Mouse (Mus musculus): ENCODE measurements at regions not wholly inside any gene's neighbourhood (a gene's known extent, or its start where the extent isn't known, plus 50 kb on each side); places are given as distances from the start of the nearest gene placed in this dataset.

- H3K9ac ChIP-seq (ENCODE audit: control insufficient read depth, low read depth, low read length, poor library complexity, severe bottlenecking) = no peak overlapping the region
- no peaks in the 10 kb centered on the region for H3K9me3 ChIP-seq (replicated peaks; ENCODE audit: insufficient read depth, low read length)
- no peaks in the 10 kb centered on the region for H3K27me3 ChIP-seq (ENCODE audit: control insufficient read depth in 1 of 2, insufficient read depth in 2 of 2, low read length in 2 of 2)
- no peak overlapping the region for H3K27ac ChIP-seq (ENCODE audit: control insufficient read depth, low read depth, low read length)
- H3K4me1 ChIP-seq (ENCODE audit: control insufficient read depth in 1 of 2, insufficient read depth in 2 of 2, low read length in 2 of 2) = no peaks in the 10 kb centered on the region
- no peak overlapping the region for H3K4me3 ChIP-seq (ENCODE audit: control insufficient read depth in 1 of 2, insufficient read depth in 1 of 2, low read depth in 2 of 2, low read length in 2 of 2)
- no peak for DNase-seq (ENCODE audit: low read depth, low spot score)
- TF ChIP-seq USF1 (IDR thresholded peaks at IDR 0.05; ENCODE audit: low read depth, low read length) (no peak), KAT2A (conservative IDR thresholded peaks at IDR 0.05; ENCODE audit: low read depth, low read length) (no peak)
- no peaks in the 10 kb centered on the region for H3K79me2 ChIP-seq (ENCODE audit: control insufficient read depth, insufficient read depth, low read length, poor library complexity)
- H3K36me3 ChIP-seq (ENCODE audit: control insufficient read depth in 1 of 2, insufficient read depth in 2 of 2, low read length in 2 of 2) = no peaks in the 10 kb centered on the region
Measured at GRCm38 (mm10) chr8:12077896-12078295, 200.7 kb upstream of the A230072I06Rik start.

GRCm38 (mm10) chr8:12078679-12079566, 199.7 kb upstream of the A230072I06Rik start:
- H3K79me2 ChIP-seq (ENCODE audit: control insufficient read depth, insufficient read depth, low read length, poor library complexity) = no peaks in the 10 kb centered on the region
- H3K4me1 ChIP-seq (ENCODE audit: control insufficient read depth in 1 of 2, insufficient read depth in 2 of 2, low read length in 2 of 2) = no peaks in the 10 kb centered on the region
- no peaks in the 10 kb centered on the region for H3K9me3 ChIP-seq (replicated peaks; ENCODE audit: insufficient read depth, low read length)
- no peak for DNase-seq (ENCODE audit: low read depth, low spot score)
- H3K9ac ChIP-seq (ENCODE audit: control insufficient read depth, low read depth, low read length, poor library complexity, severe bottlenecking) = no peak overlapping the region
- H3K27ac ChIP-seq (ENCODE audit: control insufficient read depth, low read depth, low read length) = no peak overlapping the region
- no peaks in the 10 kb centered on the region for H3K36me3 ChIP-seq (ENCODE audit: control insufficient read depth in 1 of 2, insufficient read depth in 2 of 2, low read length in 2 of 2)
- no peak overlapping the region for H3K4me3 ChIP-seq (ENCODE audit: control insufficient read depth in 1 of 2, insufficient read depth in 1 of 2, low read depth in 2 of 2, low read length in 2 of 2)
- TF ChIP-seq RCOR1 (IDR thresholded peaks at IDR 0.05; ENCODE audit: low read depth, low read length) (no peak), ELF1 (IDR thresholded peaks at IDR 0.05; ENCODE audit: low read depth, low read length) (no peak), POLR2A (IDR thresholded peaks at IDR 0.05; ENCODE audit: control insufficient read depth in 1 of 2, insufficient read depth in 1 of 2, low read depth in 1 of 2, low read length in 2 of 2, poor library complexity in 1 of 2) (no peak), E2F4 (IDR thresholded peaks at IDR 0.05; ENCODE audit: borderline replicate concordance, low read depth, low read length) (no peak), MYC (IDR thresholded peaks at IDR 0.05; ENCODE audit: low read depth, low read length) (no peak), MAX (IDR thresholded peaks at IDR 0.05; ENCODE audit: low read length) (no peak), BHLHE40 (IDR thresholded peaks at IDR 0.05; ENCODE audit: borderline replicate concordance, low read depth, low read length) (no peak), CHD1 (IDR thresholded peaks at IDR 0.05; ENCODE audit: low read depth, low read length) (no peak), MYB (IDR thresholded peaks at IDR 0.05; ENCODE audit: low read depth, low read length) (no peak), SMC3 (IDR thresholded peaks at IDR 0.05; ENCODE audit: low read depth, low read length) (no peak), TAL1 (IDR thresholded peaks at IDR 0.05; ENCODE audit: low read length) (no peak), HCFC1 (IDR thresholded peaks at IDR 0.05; ENCODE audit: low read depth, low read length) (no peak), ZMIZ1 (IDR thresholded peaks at IDR 0.05; ENCODE audit: low read depth, low read length) (no peak)
- no peaks in the 10 kb centered on the region for H3K27me3 ChIP-seq (ENCODE audit: control insufficient read depth in 1 of 2, insufficient read depth in 2 of 2, low read length in 2 of 2)

Measured in MEL (cell line).